Mouse (Mus musculus): ENCODE measurements around the gene Zfhx3.

Gene Zfhx3

GRCm38 (mm10) chr8:108467172-108468035 is 525.0 kb downstream of the Zfhx3 start:
- DNase-seq: no peak

- no peak for DNase-seq
Measured at GRCm38 (mm10) chr8:108470269-108470668, 527.8 kb downstream of the Zfhx3 start.

GRCm38 (mm10) chr8:108474556-108474955 is 532.1 kb downstream of the Zfhx3 start:
- DNase-seq: no peak

DNA sequence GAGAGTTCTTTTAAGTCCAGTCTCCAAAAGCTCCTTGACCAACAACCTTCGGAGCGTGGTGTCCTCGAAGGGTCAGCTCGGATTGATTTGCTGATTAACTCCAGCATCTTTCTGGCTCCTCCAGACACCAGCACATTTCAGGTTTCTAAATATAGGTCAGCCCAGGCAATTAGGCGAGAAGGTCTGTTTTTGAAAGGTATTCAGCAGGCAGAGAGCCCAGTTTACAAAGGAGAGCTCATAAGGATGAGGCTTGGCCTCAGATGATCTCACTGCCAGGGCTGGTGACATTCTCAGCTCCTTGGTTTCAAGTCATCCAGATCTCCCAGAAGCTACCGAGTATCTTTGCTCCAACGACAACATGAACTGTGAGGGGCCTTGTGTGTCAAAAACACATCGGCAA is 535.7 kb downstream of the Zfhx3 start:
- DNase-seq: no peak

- no peak for DNase-seq
Measured at GRCm38 (mm10) chr8:108480141-108480540, 537.7 kb downstream of the Zfhx3 start.

DNA sequence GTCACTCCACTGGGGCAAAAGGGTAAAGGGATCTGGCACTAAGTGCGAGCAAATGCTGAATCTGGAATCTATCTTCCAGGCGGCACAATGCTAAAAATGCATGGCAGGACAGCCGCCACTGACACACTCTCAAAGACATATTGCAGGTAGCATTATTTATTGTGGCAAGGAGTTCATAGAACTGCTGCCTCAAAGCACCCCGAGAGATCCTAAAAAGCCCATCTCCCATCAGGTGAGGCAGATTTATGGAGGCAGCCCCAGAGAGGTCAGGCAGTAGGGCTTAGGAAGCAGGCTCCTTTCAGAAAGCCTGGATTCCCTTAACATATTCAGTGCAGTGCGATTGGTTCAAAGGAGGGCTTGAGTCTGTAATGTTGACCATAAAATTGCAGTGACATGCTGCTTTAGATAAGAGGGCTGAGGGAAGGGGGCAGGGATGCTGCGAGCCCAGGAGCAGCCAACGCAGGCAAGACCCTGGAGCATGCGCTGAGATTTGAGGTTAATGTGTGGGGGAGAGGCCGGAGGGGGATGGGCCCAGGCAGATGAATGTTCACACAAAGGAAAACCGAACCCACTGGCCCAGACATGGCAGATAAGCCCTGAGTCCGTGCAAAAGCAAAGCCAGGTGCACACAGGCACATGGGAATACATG is 538.8 kb downstream of the Zfhx3 start:
- DNase-seq: no peak

GRCm38 (mm10) chr8:108496101-108496500 is 553.7 kb downstream of the Zfhx3 start:
- DNase-seq: no peak

GRCm38 (mm10) chr8:108506779-108507178 is 564.3 kb downstream of the Zfhx3 start:
- no peak for DNase-seq

- no peak for DNase-seq
Measured at GRCm38 (mm10) chr8:108507769-108508168, 565.3 kb downstream of the Zfhx3 start.

- no peak for DNase-seq
Measured at GRCm38 (mm10) chr8:108510641-108511325, 568.3 kb downstream of the Zfhx3 start.

GRCm38 (mm10) chr8:108518116-108518515 is 575.7 kb downstream of the Zfhx3 start:
- DNase-seq: no peak

DNA sequence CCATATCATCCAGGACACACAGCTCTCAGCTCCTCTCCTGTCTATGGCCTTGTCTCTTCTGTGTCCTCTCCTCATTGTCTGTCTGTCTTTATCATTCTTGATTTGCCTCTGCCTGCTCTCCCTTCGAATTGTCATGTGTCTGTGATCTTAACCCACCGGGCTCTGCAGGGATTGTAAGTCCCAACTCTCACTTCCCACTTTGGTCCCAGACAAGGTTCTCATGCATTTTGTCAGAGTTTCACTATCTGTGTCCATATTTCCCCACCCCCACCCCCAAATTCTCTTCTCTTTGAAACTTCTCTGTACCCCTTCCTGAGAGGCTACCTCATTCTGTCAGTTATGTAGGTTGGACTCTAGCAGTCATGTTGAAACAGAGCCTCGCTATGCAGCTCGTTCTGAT is 579.6 kb downstream of the Zfhx3 start:
- DNase-seq: no peak

DNA sequence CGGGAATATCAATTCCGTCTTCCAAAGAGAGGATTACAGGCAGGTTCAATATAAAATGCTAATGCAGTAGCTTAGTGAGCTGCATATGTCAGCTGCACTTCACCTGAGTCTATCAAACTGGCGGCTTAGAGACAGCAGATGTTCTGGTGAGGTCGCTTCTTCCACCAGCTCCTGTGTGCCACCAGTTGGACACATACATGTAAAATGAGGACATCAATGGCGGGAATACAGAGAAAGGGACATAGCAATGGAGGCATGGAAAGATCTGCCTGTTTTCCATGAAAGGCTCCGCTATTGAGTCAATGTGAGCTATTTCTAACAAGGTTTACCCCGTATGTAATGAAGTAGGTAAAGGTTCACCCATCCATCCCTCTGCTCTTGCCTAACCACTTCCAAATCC is 587.0 kb downstream of the Zfhx3 start:
- DNase-seq: no peak

GRCm38 (mm10) chr8:108535121-108535876 is 592.9 kb downstream of the Zfhx3 start:
- no peak for DNase-seq

- no peak for DNase-seq
Measured at GRCm38 (mm10) chr8:108536186-108536585, 593.7 kb downstream of the Zfhx3 start.

GRCm38 (mm10) chr8:108536911-108537351 is 594.5 kb downstream of the Zfhx3 start:
- DNase-seq: no peak

- DNase-seq: no peak
Measured at GRCm38 (mm10) chr8:108537686-108538551, 595.5 kb downstream of the Zfhx3 start.

DNA sequence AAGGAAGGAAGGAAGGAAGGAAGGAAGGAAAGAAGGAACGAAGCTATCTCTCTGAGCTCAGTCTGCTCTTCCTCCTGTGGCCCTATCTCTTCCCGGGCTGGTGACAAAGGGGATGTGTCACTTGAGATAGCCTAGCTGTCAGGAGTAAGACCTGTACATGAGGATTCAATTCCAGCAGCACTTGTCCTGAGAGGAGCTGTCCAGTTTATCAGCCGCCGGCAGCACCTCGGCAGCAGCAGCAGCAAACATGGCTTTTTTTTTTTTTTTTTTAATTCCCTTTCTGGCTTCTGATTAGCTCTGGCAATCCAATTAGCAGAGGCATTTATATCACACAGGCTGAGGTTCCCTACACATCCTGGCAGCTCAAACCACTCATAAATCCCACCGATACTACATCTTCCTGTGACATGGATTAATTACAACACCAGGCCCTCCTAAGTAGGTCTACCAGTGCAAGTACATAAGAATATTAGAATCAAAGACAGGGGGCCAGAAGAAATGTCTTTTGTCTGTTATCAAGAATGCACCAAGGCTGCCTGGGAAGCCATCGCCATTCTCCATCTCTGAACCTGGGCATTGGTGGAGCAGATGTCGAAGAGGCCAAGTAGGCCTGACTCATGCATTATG is 596.6 kb downstream of the Zfhx3 start:
- no peak for DNase-seq

DNA sequence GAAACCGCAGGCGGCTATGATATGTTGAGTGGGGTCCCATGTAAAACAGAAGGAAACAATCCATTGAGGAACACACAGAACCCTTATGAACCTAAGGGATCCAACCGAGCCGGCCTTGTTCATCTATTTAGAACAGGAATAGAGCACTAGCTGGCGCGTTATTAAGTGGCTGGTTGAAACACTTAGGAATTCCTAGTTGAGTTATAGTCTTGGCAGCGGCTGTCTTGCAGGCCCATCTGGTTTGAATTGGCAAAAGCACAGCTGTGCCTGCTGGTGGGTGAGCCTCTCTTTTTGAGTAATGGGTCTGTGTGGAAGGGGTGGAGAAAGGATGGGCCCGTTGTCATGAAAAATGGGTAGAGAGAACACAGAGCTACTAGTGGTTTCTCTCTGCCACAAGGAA is 610.1 kb downstream of the Zfhx3 start:
- DNase-seq: no peak

DNA sequence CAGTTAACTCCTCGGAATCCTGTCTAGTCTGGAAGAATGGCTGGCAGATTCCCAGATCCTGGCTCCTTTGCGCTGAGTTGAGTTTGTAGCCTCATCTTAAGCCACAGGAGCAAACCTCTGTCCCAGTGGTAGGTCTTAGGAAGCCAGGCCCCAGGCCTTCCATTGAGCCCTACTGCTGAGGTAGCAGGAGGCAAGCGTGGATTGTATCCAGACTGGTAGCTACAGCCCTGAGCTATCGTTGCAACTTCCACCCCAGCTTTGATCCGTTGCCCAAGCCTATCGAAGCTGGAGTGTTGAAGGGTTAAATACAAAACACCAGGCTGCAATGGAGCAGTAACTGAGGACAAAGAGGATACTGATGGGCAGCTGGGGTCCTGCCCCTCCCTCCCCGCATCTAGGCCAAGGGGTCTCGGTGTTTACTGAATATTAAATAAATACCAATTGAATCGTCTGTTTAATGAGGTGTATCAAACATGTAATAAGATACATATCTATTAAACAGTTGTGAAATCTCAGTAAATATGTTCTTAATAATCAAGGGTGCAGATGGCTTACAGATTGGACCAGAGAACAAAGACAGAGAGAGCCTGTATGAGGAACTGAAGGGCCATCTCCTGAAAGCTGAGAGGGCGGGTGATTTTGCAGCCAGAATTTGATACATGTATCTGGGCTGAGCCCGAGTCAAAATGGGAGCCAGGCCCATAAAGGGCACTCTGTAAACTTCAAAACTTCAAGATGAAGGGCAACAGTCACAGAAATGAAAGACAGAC is 611.5 kb downstream of the Zfhx3 start:
- no peak for DNase-seq

Measured in thymus, adult 18-20 months (tissue).